Mouse (Mus musculus) neural tube, embryonic 14.5 days (tissue): Measurements from ENCODE around the gene A4galt. TPM values are rescaled to one million over a fixed set of nuclear protein-coding genes. Genes with fewer than 3 reads are reported as not detected.

Source experiments
- ATAC-seq: fragments of 200-750 bp; cut with Nextera tagmentation; 2 replicates; pipeline ENCODE4 v1.8.0; 2017; ENCODE audit warnings: low read depth, mild to moderate bottlenecking, moderate TSS enrichment, moderate library complexity
- H3K27ac ChIP-seq: fragments of 300-500 bp; sonication (generic); 2 replicates; pipeline ENCODE4 v1.5.1; 2014; ENCODE audit warnings: low read depth, mild to moderate bottlenecking, control low read depth, low read length, moderate library complexity, mixed read lengths
- H3K27me3 ChIP-seq: fragments of 300-500 bp; sonication (generic); 2 replicates; pipeline ENCODE4 v1.6.1; 2014; ENCODE audit warnings: low read length; ENCODE audit not compliant: control insufficient read depth, insufficient read depth
- H3K36me3 ChIP-seq: fragments of 300-500 bp; sonication (generic); 2 replicates; pipeline ENCODE4 v1.6.1; 2014; ENCODE audit warnings: low read length, mixed read lengths; ENCODE audit not compliant: control insufficient read depth, insufficient read depth
- H3K4me1 ChIP-seq: fragments of 300-500 bp; sonication (generic); 2 replicates; pipeline ENCODE4 v1.6.1; 2014; ENCODE audit warnings: low read length; ENCODE audit not compliant: control insufficient read depth, insufficient read depth
- H3K4me2 ChIP-seq: fragments of 300-500 bp; sonication (generic); 2 replicates; pipeline ENCODE4 v1.6.1; 2014; ENCODE audit warnings: mild to moderate bottlenecking, low read depth, low read length, control low read depth
- H3K4me3 ChIP-seq: fragments of 300-500 bp; sonication (generic); 2 replicates; pipeline ENCODE4 v1.5.1; 2014; ENCODE audit warnings: low read depth, low read length, control low read depth, mixed read lengths
- H3K9ac ChIP-seq: fragments of 300-500 bp; sonication (generic); replicated peaks from 2 replicates; pipeline ENCODE4 v1.6.1; 2014; ENCODE audit warnings: low read depth, mild to moderate bottlenecking, control low read depth, low read length, mixed read lengths
- H3K9me3 ChIP-seq: fragments of 300-500 bp; sonication (generic); 2 replicates; pipeline ENCODE4 v1.6.1; 2016; ENCODE audit warnings: low read length; ENCODE audit not compliant: control insufficient read depth
- WGBS: fragments of 180-500 bp; shearing (Covaris S2); extraction: QIAGEN DNeasy Blood & Tissue Kit; methylation state at CpG from one replicate; pipeline ENCODE4 v1.1.7; 2014; 5-methylcytosine and 5-hydroxymethylcytosine counted together
- polyA plus RNA-seq: library from polyadenylated mRNA; unstranded; fragments of >200 nt; fragmentation: Nextera tagmentation; extraction: Ambion mirVana; gene quantifications from 2 replicates; pipeline ENCODE4 v1.2.1, GENCODE M21; 2014

A4galt gene
- polyA plus RNA-seq, 1 experiment from 2014 or later: 0.91 TPM

- ATAC-seq: no peak
- H3K36me3 ChIP-seq: no peaks in the 10 kb centered on the region
- H3K27ac ChIP-seq: no peak overlapping the region
- H3K4me1 ChIP-seq: peaks cover 9% of the 10 kb centered on the region; the same call in 1 of the 2 replicates
- H3K4me2 ChIP-seq: no peak overlapping the region
- H3K4me3 ChIP-seq: no peak overlapping the region
- H3K9me3 ChIP-seq: no peaks in the 10 kb centered on the region
- 86% methylated on average over 3 of the region's 4 CpGs for WGBS
- H3K9ac ChIP-seq: no peak overlapping the region
- peaks cover 22% of the 10 kb centered on the region for H3K27me3 ChIP-seq
Observed at GRCm38 (mm10) chr15:83255191-83255782, 3.7 kb upstream of the A4galt start.

GRCm38 (mm10) chr15:83254372-83255070 is 2.9 kb upstream of the A4galt start:
- 79% methylated on average over 10 of the region's 10 CpGs for whole genome bisulfite sequencing
- H3K4me3 ChIP-seq: no peak overlapping the region
- H3K27me3 ChIP-seq: peaks cover 22% of the 10 kb centered on the region
- H3K36me3 ChIP-seq: no peaks in the 10 kb centered on the region
- H3K27ac ChIP-seq: no peak overlapping the region
- H3K9ac ChIP-seq: no peak overlapping the region
- no peak for ATAC-seq
- no peaks in the 10 kb centered on the region for H3K9me3 ChIP-seq
- peaks cover 9% of the 10 kb centered on the region; the same call in 1 of the 2 replicates for H3K4me1 ChIP-seq
- no peak overlapping the region for H3K4me2 ChIP-seq

- H3K27ac ChIP-seq: no peak overlapping the region
- 67% methylated on average over 14 of the region's 14 CpGs for WGBS
- no peak overlapping the region for H3K9ac ChIP-seq
- H3K27me3 ChIP-seq: peaks cover 22% of the 10 kb centered on the region
- ATAC-seq: no peak
- no peak overlapping the region for H3K4me2 ChIP-seq
- no peaks in the 10 kb centered on the region for H3K36me3 ChIP-seq
- H3K4me3 ChIP-seq: no peak overlapping the region
- peaks cover 9% of the 10 kb centered on the region; the same call in 1 of the 2 replicates for H3K4me1 ChIP-seq
- H3K9me3 ChIP-seq: no peaks in the 10 kb centered on the region
Observed at GRCm38 (mm10) chr15:83252060-83252459, 486 bp upstream of the A4galt start.

GRCm38 (mm10) chr15:83250651-83251175 is 861 bp downstream of the A4galt start:
- Histone ChIP-seq H3K27me3 (peaks cover 22% of the 10 kb centered on the region), H3K4me3 (peak overlapping the region; percentile 38), H3K4me1 (peaks cover 9% of the 10 kb centered on the region; the same call in 1 of the 2 replicates), H3K36me3 (no peaks in the 10 kb centered on the region), H3K27ac (no peak overlapping the region), H3K9ac (peak overlapping the region; percentile 41; the same call in 1 of the 2 replicates), H3K4me2 (peak overlapping the region; percentile 80), H3K9me3 (no peaks in the 10 kb centered on the region)
- WGBS: under 1% methylated on average over 20 of the region's 20 CpGs
- ATAC-seq: no peak

- no peaks in the 10 kb centered on the region for H3K36me3 ChIP-seq
- H3K27me3 ChIP-seq: peaks cover 22% of the 10 kb centered on the region
- no peak for ATAC-seq
- H3K9ac ChIP-seq: no peak overlapping the region
- no peak overlapping the region for H3K27ac ChIP-seq
- H3K4me1 ChIP-seq: peaks cover 9% of the 10 kb centered on the region; the same call in 1 of the 2 replicates
- no peaks in the 10 kb centered on the region for H3K9me3 ChIP-seq
- H3K4me2 ChIP-seq: no peak overlapping the region
- WGBS: 88% methylated on average over 12 of the region's 12 CpGs
- H3K4me3 ChIP-seq: no peak overlapping the region
Observed at GRCm38 (mm10) chr15:83249535-83250287, 1.9 kb downstream of the A4galt start.

- Histone ChIP-seq H3K36me3 (no peaks in the 10 kb centered on the region), H3K27me3 (peaks cover 22% of the 10 kb centered on the region), H3K9ac (no peak overlapping the region), H3K9me3 (no peaks in the 10 kb centered on the region), H3K4me1 (peaks cover 9% of the 10 kb centered on the region; the same call in 1 of the 2 replicates), H3K27ac (no peak overlapping the region), H3K4me3 (no peak overlapping the region), H3K4me2 (no peak overlapping the region)
- no peak for ATAC-seq
- WGBS: 55% methylated on average over 14 of the region's 14 CpGs
Observed at GRCm38 (mm10) chr15:83248236-83248844, 3.2 kb downstream of the A4galt start.

- no peak overlapping the region for H3K4me3 ChIP-seq
- H3K36me3 ChIP-seq: no peaks in the 10 kb centered on the region
- H3K9me3 ChIP-seq: no peaks in the 10 kb centered on the region
- ATAC-seq: no peak
- no peak overlapping the region for H3K4me2 ChIP-seq
- H3K9ac ChIP-seq: no peak overlapping the region
- no peaks in the 10 kb centered on the region for H3K27me3 ChIP-seq
- H3K27ac ChIP-seq: no peak overlapping the region
- no peaks in the 10 kb centered on the region for H3K4me1 ChIP-seq
- 84% methylated on average over 3 of the region's 3 CpGs for WGBS
Observed at GRCm38 (mm10) chr15:83244371-83244770, 7.2 kb downstream of the A4galt start.

GRCm38 (mm10) chr15:83241961-83242680 is 9.5 kb downstream of the A4galt start:
- Histone ChIP-seq H3K4me2 (no peak overlapping the region), H3K9ac (no peak overlapping the region), H3K4me1 (no peaks in the 10 kb centered on the region), H3K36me3 (no peaks in the 10 kb centered on the region), H3K27me3 (no peaks in the 10 kb centered on the region), H3K9me3 (no peaks in the 10 kb centered on the region), H3K27ac (no peak overlapping the region), H3K4me3 (no peak overlapping the region)
- ATAC-seq: no peak
- WGBS: 85% methylated on average over 4 of the region's 4 CpGs
